Mouse (Mus musculus): ENCODE measurements around the gene Cox6b1. TPM values are rescaled to one million over a fixed set of nuclear protein-coding genes. Genes with fewer than 3 reads are reported as not detected.

Cox6b1 gene
- polyA plus RNA-seq (2012; rRNA removed) = 423 and 473 TPM in 2 replicates

GRCm38 (mm10) chr7:30625530-30626384 is at the start of gene Cox6b1:
TSS of gene Cox6b1 (minus strand) at chr7:30626151.

DNA sequence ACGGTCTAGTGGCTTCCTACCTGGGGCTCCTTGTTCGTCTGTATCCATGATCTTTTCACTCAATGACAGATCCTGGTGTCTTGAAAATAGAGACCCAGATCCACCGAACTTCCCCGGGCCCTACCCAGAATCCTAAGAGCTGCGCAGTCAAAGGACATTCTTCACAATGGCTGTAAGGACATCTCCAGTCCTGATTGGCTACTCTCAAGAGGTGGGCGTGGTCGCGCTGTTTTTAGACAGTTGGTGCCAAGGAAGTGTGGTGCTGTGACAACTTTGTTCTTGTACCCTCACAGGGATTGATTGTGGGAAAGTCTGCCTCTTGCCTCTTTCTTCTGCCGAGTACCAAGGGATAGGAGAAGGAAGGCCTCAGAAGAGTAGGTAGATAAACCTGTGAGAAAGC is 45.5 kb upstream of the Cox6b1 start, which contains the start of gene Pmis2:
TSS of gene Pmis2 (minus strand) at position 126 of the 400 bp plus-strand sequence.

DNA sequence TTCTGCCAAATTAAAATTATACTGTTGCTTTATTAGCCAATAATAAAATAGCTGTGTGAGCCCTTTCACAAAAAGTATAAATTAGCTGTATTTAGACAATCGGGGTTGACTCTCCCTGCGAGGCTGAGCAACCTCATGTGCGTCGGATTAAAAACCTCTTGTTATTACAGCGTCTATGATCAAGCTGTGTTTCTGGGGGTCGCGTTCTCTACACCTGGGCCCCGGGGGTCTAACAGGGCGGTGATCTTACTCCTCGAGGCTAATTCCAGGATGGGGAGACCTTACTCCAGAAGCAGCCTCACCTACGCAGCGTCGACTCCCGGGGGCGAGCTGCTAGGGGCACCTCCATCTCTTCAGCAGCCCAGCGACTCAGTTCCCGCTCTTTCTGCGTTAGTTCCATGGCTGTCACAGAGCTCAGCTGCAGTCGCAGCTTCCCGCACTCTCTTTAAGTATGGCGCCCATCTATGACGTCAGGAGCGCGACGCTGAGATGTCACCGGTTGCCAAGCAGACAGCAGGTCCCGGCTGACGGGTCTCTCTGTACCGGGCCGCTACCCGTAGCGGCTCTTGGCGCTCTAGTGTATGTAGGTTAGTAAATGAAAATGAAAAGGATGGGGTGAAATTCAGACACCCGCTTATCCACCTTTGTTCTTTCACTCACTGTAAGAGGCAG is 38.7 kb upstream of the Cox6b1 start, which contains the start of gene Haus5:
TSS of gene Haus5 (minus strand) at position 466 of the 672 bp plus-strand sequence.

DNA sequence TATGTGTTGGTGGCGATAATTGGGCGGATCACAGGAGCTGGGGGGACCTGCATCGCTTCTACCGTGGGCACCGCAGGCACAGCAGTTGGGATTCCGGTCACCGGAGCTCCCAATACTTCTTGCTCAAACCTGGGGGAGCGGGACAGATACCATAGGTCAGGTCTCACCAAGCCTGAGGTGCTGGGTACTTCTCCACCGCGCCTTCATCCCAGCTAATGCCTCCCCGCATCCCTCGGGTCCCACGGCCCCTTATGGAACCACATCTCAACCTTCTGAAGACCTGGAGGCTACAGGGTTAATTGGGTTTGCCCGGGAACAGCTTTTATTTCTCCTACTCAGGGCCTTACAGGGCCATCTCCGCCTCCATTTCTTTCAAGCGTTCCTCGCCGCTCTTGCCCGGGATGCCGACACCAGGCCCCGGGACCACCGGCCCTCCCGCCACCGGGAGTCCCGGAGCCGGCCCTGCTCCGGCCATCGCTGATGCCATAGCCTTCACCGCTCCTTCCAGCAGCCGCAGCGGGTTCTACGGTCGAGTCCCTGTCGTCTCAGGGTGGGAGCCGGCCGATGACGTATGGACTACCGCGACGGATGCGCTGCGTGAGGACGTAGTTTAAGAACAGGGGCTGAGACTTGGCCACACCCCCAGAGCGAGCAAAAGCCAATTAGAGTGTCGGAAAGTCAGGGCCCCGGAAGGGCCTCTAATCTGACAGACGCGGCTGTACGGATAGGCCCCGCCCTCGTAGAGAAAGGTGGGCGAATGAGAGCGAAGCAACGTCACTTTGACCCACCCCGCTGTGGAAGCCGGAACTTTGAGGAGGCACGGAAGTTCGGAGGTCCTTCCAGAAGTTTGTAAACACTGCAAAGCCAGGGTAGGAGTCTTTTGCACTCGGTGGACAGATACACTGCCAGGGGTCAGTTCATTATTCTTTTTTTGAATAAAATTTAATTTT is 23.9 kb upstream of the Cox6b1 start, which contains the start of gene Rbm42:
TSS of gene Rbm42 (minus strand) at position 727 of the 950 bp plus-strand sequence.

DNA sequence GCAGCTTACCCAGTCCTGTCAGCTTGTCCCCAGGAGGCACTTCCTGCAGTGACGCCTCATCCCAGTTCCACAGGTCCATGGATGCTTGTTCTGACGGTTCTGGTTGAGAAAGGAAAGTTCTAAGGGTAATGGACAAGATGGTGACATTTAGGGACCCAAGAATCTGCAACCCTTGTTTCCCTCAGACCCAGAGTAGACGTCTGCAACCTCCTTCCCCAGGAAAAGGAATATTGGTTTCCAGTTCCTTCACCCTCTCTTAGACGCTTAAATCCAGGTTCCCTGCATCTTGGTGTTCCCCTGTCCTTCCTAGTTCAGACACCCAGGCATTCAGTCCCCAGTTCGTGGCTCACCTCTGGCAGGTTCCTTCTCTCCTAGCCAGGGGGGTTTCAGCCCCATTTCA is 9.8 kb upstream of the Cox6b1 start, which contains the start of gene Etv2:
TSS of gene Etv2 (minus strand) at position 101 of the 400 bp plus-strand sequence.

DNA sequence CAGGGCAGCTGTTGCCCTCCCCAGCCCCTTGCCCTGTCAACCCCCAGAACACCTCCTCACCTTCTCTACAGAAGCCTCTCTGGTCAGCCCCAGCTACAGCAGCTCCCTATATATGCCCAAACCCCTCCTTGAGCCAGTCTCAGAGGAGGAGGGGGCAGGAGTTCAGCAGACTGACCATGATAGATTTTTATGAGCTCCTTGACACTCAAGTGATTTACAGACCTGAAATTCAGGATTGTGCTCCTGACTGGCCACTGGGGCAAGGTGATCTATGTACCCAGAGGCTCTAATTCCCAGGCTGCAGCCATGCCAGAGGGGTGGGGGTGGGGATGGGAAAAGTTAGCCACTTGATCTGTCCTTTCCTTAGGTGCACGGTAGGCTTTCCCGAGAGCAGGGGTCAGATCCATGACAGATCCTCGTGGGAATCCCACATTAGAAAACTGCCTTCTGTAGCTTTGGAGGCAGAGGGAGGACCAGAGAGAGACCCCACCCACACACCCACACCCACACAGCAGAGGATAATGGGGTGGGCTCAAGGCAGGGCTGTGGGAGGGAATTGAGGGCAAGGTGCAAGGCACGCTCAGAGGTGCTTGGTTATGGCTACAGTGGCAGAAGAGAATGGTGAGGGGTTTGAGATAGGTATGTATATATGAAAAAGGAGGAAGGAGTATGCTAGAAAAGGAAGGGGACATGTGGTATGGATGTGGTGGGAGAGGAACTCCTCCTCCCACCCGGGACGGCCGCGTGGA is 13.1 kb downstream of the Cox6b1 start, which contains the start of gene Upk1a:
TSS of gene Upk1a (minus strand) at position 194 of the 749 bp plus-strand sequence.

GRCm38 (mm10) chr7:30598786-30599185 is 27.2 kb downstream of the Cox6b1 start, which contains the start of gene Zbtb32:
TSS of gene Zbtb32 (minus strand) at chr7:30598909.

DNA sequence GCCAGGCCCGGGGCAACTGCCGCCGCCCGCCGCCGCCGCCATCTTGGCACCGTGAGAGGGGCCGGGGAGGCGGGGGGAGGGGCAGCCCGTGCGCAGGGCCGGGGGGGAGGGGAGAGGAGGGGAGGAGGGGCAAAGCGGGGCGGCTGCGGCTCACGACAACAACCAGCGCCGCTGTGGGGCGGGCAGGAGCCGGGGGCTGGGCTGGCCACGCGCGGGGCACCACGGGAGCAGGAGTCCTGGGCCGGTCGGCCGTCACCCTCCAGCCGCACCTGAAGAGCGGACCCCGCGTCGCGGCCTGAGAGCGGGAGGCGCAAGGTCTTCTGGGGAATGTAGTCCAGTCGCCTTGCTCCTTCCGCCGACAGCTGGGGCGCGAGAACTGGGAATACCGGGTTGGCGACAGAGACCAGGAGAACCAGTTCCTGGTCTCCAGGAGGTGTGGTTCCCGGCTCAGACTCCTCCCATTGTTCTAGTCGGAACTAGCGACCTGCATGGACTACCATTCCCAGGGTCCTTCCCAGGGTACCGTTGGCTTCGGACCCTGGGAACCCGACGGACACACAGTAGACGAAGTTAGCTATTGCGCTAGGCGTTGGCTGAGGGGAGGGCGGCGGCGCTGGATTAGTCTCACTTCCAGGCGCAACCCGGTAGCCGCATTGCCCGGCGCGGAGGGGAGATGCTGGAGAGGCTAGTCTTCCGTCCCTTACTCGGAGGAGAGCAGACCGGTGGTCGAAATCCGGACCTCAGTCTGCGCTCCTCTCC is 37.1 kb downstream of the Cox6b1 start, which contains the start of gene Kmt2b:
TSS of gene Kmt2b (minus strand) at position 51 of the 759 bp plus-strand sequence.

Other genes starting within 250 kb of the Cox6b1 start
- 54.3 and 84.5 TPM in 2 replicates for gene Tyrobp, start 212.4 kb downstream of the Cox6b1 start, polyA plus RNA-seq (2012; rRNA removed)
- gene Hcst, start 206.3 kb downstream of the Cox6b1 start, polyA plus RNA-seq (2012; rRNA removed) = 12.2 and 17.0 TPM in 2 replicates
- gene Nfkbid, start 204.4 kb downstream of the Cox6b1 start, polyA plus RNA-seq (2012; rRNA removed) = 7.8 and 8.1 TPM in 2 replicates
- 49.6 and 52.2 TPM in 2 replicates for gene Aplp1, start 180.6 kb downstream of the Cox6b1 start, polyA plus RNA-seq (2012; rRNA removed)
- 0.35 and 0.52 TPM in 2 replicates for gene Kirrel2, start 168.5 kb downstream of the Cox6b1 start, polyA plus RNA-seq (2012; rRNA removed)
- 0.03 and 0.80 TPM in 2 replicates for gene Nphs1, start 167.8 kb downstream of the Cox6b1 start, polyA plus RNA-seq (2012; rRNA removed)
- gene Prodh2, start 132.5 kb downstream of the Cox6b1 start, polyA plus RNA-seq (2012; rRNA removed) = not detected in 2 replicates
- gene Arhgap33, start 91.1 kb downstream of the Cox6b1 start, polyA plus RNA-seq (2012; rRNA removed) = 17.3 and 18.3 TPM in 2 replicates
- gene Hspb6, start 74.0 kb downstream of the Cox6b1 start, polyA plus RNA-seq (2012; rRNA removed) = 80.2 and 99.4 TPM in 2 replicates
- gene Proser3, start 73.9 kb downstream of the Cox6b1 start, polyA plus RNA-seq (2012; rRNA removed) = 8.5 TPM in 2 replicates
- 32.0 and 32.4 TPM in 2 replicates for gene Lin37, start 66.3 kb downstream of the Cox6b1 start, polyA plus RNA-seq (2012; rRNA removed)
- gene U2af1l4, start 62.9 kb downstream of the Cox6b1 start, polyA plus RNA-seq (2012; rRNA removed) = 40.8 and 56.2 TPM in 2 replicates
- gene Gm49396, start 62.8 kb downstream of the Cox6b1 start, polyA plus RNA-seq (2012; rRNA removed) = 1.2 and 1.4 TPM in 2 replicates
- gene Psenen, start 62.5 kb downstream of the Cox6b1 start, polyA plus RNA-seq (2012; rRNA removed) = 109 and 156 TPM in 2 replicates
- gene Igflr1, start 60.7 kb downstream of the Cox6b1 start, polyA plus RNA-seq (2012; rRNA removed) = 7.7 and 8.8 TPM in 2 replicates
- gene Kmt2b, start 37.4 kb downstream of the Cox6b1 start, polyA plus RNA-seq (2012; rRNA removed) = 46.0 and 47.1 TPM in 2 replicates
- gene Zbtb32, start 27.2 kb downstream of the Cox6b1 start, polyA plus RNA-seq (2012; rRNA removed) = 5.3 and 6.6 TPM in 2 replicates
- gene Upk1a, start 13.3 kb downstream of the Cox6b1 start, polyA plus RNA-seq (2012; rRNA removed) = 24.9 and 37.7 TPM in 2 replicates
- gene Etv2, start 9.7 kb upstream of the Cox6b1 start, polyA plus RNA-seq (2012; rRNA removed) = not detected in 2 replicates
- gene Rbm42, start 24.2 kb upstream of the Cox6b1 start, polyA plus RNA-seq (2012; rRNA removed) = 82.7 and 93.1 TPM in 2 replicates
- gene Haus5, start 38.8 kb upstream of the Cox6b1 start, polyA plus RNA-seq (2012; rRNA removed) = 7.2 and 8.7 TPM in 2 replicates
- gene Pmis2, start 45.5 kb upstream of the Cox6b1 start, polyA plus RNA-seq (2012; rRNA removed) = not detected in 2 replicates
- gene 2200002J24Rik, start 72.8 kb upstream of the Cox6b1 start, polyA plus RNA-seq (2012; rRNA removed) = 0.91 and 1.2 TPM in 2 replicates
- 0.51 and 0.90 TPM in 2 replicates for gene Atp4a, start 86.1 kb upstream of the Cox6b1 start, polyA plus RNA-seq (2012; rRNA removed)
- gene Tmem147, start 103.4 kb upstream of the Cox6b1 start, polyA plus RNA-seq (2012; rRNA removed) = 158 and 172 TPM in 2 replicates
- not detected in 2 replicates for gene Gapdhs, start 117.5 kb upstream of the Cox6b1 start, polyA plus RNA-seq (2012; rRNA removed)
- gene Sbsn, start 125.3 kb upstream of the Cox6b1 start, polyA plus RNA-seq (2012; rRNA removed) = 1.2 and 1.8 TPM in 2 replicates
- 3.6 and 5.1 TPM in 2 replicates for gene Dmkn, start 137.6 kb upstream of the Cox6b1 start, polyA plus RNA-seq (2012; rRNA removed)
- not detected in 2 replicates for gene Krtdap, start 161.7 kb upstream of the Cox6b1 start, polyA plus RNA-seq (2012; rRNA removed)
- 65.9 and 69.4 TPM in 2 replicates for gene Ffar2, start 197.6 kb upstream of the Cox6b1 start, polyA plus RNA-seq (2012; rRNA removed)
- gene Ffar3, start 230.0 kb upstream of the Cox6b1 start, polyA plus RNA-seq (2012; rRNA removed) = 1.6 and 3.7 TPM in 2 replicates
- 0.62 and 0.66 TPM in 2 replicates for gene Ffar1, start 235.4 kb upstream of the Cox6b1 start, polyA plus RNA-seq (2012; rRNA removed)